Comparison of ENCODE assay signal across 16 mouse cellular contexts in genomic region chr14:16762773-16763172, GRCm38 (mm10). TPM values are rescaled to one million over a fixed set of nuclear protein-coding genes. Genes with fewer than 3 reads are reported as not detected.
DNase-seq lines count a peak whose midpoint lies in the region; ATAC-seq and TF ChIP-seq lines count a peak whose summit lies in the region.
"Had no signal": no experiment of that assay in that cellular context is flagged by ENCODE, and none has a peak within 500 bp of the region (broad histone marks: within the 10 kb centered on the region; RNA-seq: fewer than 3 reads in every experiment).

No protein-coding gene starts in this region.

- H3K4me3 ChIP-seq in forebrain, postnatal 0 days (ENCODE audit: low read depth, low read length) = no peak overlapping the region
- no peak overlapping the region for H3K4me3 ChIP-seq in forebrain, embryonic 13.5 days
- H3K4me3 ChIP-seq in hindbrain, embryonic 16.5 days (ENCODE audit: low read length) = no peak overlapping the region
- H3K4me3 ChIP-seq: embryonic facial prominence, embryonic 12.5 days; left cerebral cortex, adult 2 months; limb, embryonic 15.5 days had no signal

- no peaks in the 10 kb centered on the region for H3K4me1 ChIP-seq in forebrain, postnatal 0 days (ENCODE audit: insufficient read depth)
- H3K4me1 ChIP-seq in forebrain, embryonic 13.5 days = 0 out of 2 replicates have a peak, but pooled peaks cover 4% of the 10 kb centered on the region
- H3K4me1 ChIP-seq in hindbrain, embryonic 16.5 days (ENCODE audit: control insufficient read depth, insufficient read depth, low read depth, low read length) = no peaks in the 10 kb centered on the region
- H3K4me1 ChIP-seq: embryonic facial prominence, embryonic 12.5 days; limb, embryonic 15.5 days had no signal

- no peaks in the 10 kb centered on the region for H3K9me3 ChIP-seq in forebrain, postnatal 0 days (ENCODE audit: low read length)
- no peaks in the 10 kb centered on the region for H3K9me3 ChIP-seq in forebrain, embryonic 13.5 days (replicated peaks)
- no peaks in the 10 kb centered on the region for H3K9me3 ChIP-seq in hindbrain, embryonic 16.5 days (ENCODE audit: control insufficient read depth, low read length)
- H3K9me3 ChIP-seq: embryonic facial prominence, embryonic 12.5 days; limb, embryonic 15.5 days had no signal

- no peak for TF ChIP-seq CTCF in forebrain, postnatal 0 days (IDR thresholded peaks at IDR 0.05; ENCODE audit: low read depth)

- H3K4me2 ChIP-seq in forebrain, postnatal 0 days (ENCODE audit: low read depth) = no peak overlapping the region
- no peak overlapping the region for H3K4me2 ChIP-seq in forebrain, embryonic 13.5 days
- H3K4me2 ChIP-seq in hindbrain, embryonic 16.5 days (ENCODE audit: low read length) = no peak overlapping the region
- H3K4me2 ChIP-seq: embryonic facial prominence, embryonic 12.5 days; limb, embryonic 15.5 days had no signal

- ATAC-seq in forebrain, postnatal 0 days = peak; percentile 42
- ATAC-seq in forebrain, embryonic 13.5 days = no peak
- peak; percentile 72 for ATAC-seq in hindbrain, embryonic 16.5 days
- ATAC-seq in granulocyte monocyte progenitor cell, adult 5-6 weeks (replicated peaks; ENCODE audit: poor library complexity, severe bottlenecking) = no peak
- ATAC-seq: CD4-positive, CD25-positive, alpha-beta regulatory T cell, adult 4 months had no signal

- no peak overlapping the region for H3K9ac ChIP-seq in forebrain, postnatal 0 days
- H3K9ac ChIP-seq in forebrain, embryonic 13.5 days = no peak overlapping the region
- H3K9ac ChIP-seq in hindbrain, embryonic 16.5 days (ENCODE audit: low read depth, low read length) = no peak overlapping the region
- H3K9ac ChIP-seq: embryonic facial prominence, embryonic 12.5 days; limb, embryonic 15.5 days had no signal

- no peak overlapping the region for H3K27ac ChIP-seq in forebrain, postnatal 0 days (ENCODE audit: low read depth, low read length)
- H3K27ac ChIP-seq in forebrain, embryonic 13.5 days = no peak overlapping the region
- H3K27ac ChIP-seq in hindbrain, embryonic 16.5 days (ENCODE audit: low read depth, low read length) = no peak overlapping the region
- H3K27ac ChIP-seq: embryonic facial prominence, embryonic 12.5 days; left cerebral cortex, adult 2 months; limb, embryonic 15.5 days had no signal

- DNase-seq in forebrain, postnatal 0 days = peak; percentile 10
- peak; percentile 35 for DNase-seq in kidney, postnatal 10 days
- no peak for DNase-seq in kidney, postnatal 25 days
- peak; percentile 57 for DNase-seq in 3T3-L1 (ENCODE audit: low read depth, low spot score)
- DNase-seq in natural killer cell, adult 2 months (ENCODE audit: low spot score in 2 of 2) = no peak
- DNase-seq: cerebellum, adult 9-11 months; heart, adult 18-20 months; thymus, postnatal 36 days had no signal

- no peaks in the 10 kb centered on the region for H3K36me3 ChIP-seq in forebrain, postnatal 0 days (ENCODE audit: insufficient read depth)
- no peaks in the 10 kb centered on the region for H3K36me3 ChIP-seq in forebrain, embryonic 13.5 days (ENCODE audit: poor library complexity, severe bottlenecking)
- no peaks in the 10 kb centered on the region for H3K36me3 ChIP-seq in hindbrain, embryonic 16.5 days (ENCODE audit: control insufficient read depth, insufficient read depth, low read length)
- H3K36me3 ChIP-seq: embryonic facial prominence, embryonic 12.5 days; limb, embryonic 15.5 days had no signal

- H3K27me3 ChIP-seq in forebrain, postnatal 0 days (ENCODE audit: insufficient read depth, low read length) = no peaks in the 10 kb centered on the region
- H3K27me3 ChIP-seq in forebrain, embryonic 13.5 days = no peaks in the 10 kb centered on the region
- no peaks in the 10 kb centered on the region for H3K27me3 ChIP-seq in hindbrain, embryonic 16.5 days (replicated peaks; ENCODE audit: control insufficient read depth, insufficient read depth, low read length)
- H3K27me3 ChIP-seq: embryonic facial prominence, embryonic 12.5 days; limb, embryonic 15.5 days had no signal

RNA-seq across cellular contexts. Expression of gene Rarb, which starts 56.2 kb away (rescaled TPM):
- total RNA-seq in forebrain, postnatal 0 days (2014; rRNA removed) = 34.9 and 65.2 TPM in 2 replicates
- 20.4 and 20.6 TPM in 2 replicates for polyA plus RNA-seq in forebrain, postnatal 0 days (2015; fragmentation: Nextera tagmentation; extraction: Ambion mirVana)
- 6.1 and 9.6 TPM in 2 replicates for polyA plus RNA-seq in forebrain, embryonic 13.5 days (2015; fragmentation: Nextera tagmentation; extraction: Ambion mirVana)
- polyA plus RNA-seq in hindbrain, embryonic 16.5 days (2015; fragmentation: Nextera tagmentation; extraction: Ambion mirVana) = 13.4 and 15.1 TPM in 2 replicates
- total RNA-seq in granulocyte monocyte progenitor cell, adult 5-6 weeks (2014; fragmentation: Nextera tagmentation) = 0.23 TPM in 1 of 2 replicates, not detected in the other
- 0.26 TPM in 1 of 2 replicates, not detected in the other for total RNA-seq in granulocyte monocyte progenitor cell, adult 5-6 weeks (2017)
- total RNA-seq: megakaryocyte progenitor cell, adult 5-6 weeks had no signal
- polyA plus RNA-seq: CD4-positive, CD25-positive, alpha-beta regulatory T cell, adult 4 months had no signal

Comparison
In these comparisons a context has a peak if more than half of its experiments do, and no peak if none do; other contexts are left out.
1. ATAC-seq: peak in forebrain, postnatal 0 days (single experiment) and hindbrain, embryonic 16.5 days (single experiment); none in forebrain, embryonic 13.5 days (single experiment) and granulocyte monocyte progenitor cell, adult 5-6 weeks (single experiment).
2. DNase-seq: peak in forebrain, postnatal 0 days (single experiment), kidney, postnatal 10 days (single experiment) and 3T3-L1 (single experiment); none in kidney, postnatal 25 days (0 of 2) and natural killer cell, adult 2 months (0 of 2).